Mouse (Mus musculus) midbrain, embryonic 15.5 days (tissue): ENCODE measurements around the gene Uvrag. TPM values are rescaled to one million over a fixed set of nuclear protein-coding genes. Genes with fewer than 3 reads are reported as not detected.
A peak's percentile ranks its signal among the peaks of the same experiment; 100 is the strongest.

Source experiments
- ATAC-seq: fragments of 200-750 bp; cut with Nextera tagmentation; replicated peaks from 2 replicates; pipeline ENCODE4 v1.8.0; 2017; ENCODE audit warnings: moderate TSS enrichment
- H3K27ac ChIP-seq: fragments of 300-500 bp; sonication (generic); 2 replicates; pipeline ENCODE4 v1.5.1; 2015; ENCODE audit warnings: mild to moderate bottlenecking, inconsistent platforms
- H3K27me3 ChIP-seq: fragments of 300-500 bp; sonication (generic); replicated peaks from 2 replicates; pipeline ENCODE4 v1.6.1; 2015; ENCODE audit warnings: inconsistent platforms
- H3K36me3 ChIP-seq: fragments of 300-500 bp; sonication (generic); replicated peaks from 2 replicates; pipeline ENCODE4 v1.6.1; 2015; ENCODE audit warnings: inconsistent platforms
- H3K4me1 ChIP-seq: fragments of 300-500 bp; sonication (generic); 2 replicates; pipeline ENCODE4 v1.6.1; 2015; ENCODE audit warnings: inconsistent platforms
- H3K4me2 ChIP-seq: fragments of 300-500 bp; sonication (generic); 2 replicates; pipeline ENCODE4 v1.6.1; 2015; ENCODE audit warnings: inconsistent platforms, mild to moderate bottlenecking, moderate library complexity
- H3K4me3 ChIP-seq: fragments of 300-500 bp; sonication (generic); 2 replicates; pipeline ENCODE4 v1.5.1; 2015; ENCODE audit warnings: mild to moderate bottlenecking, inconsistent platforms
- H3K9ac ChIP-seq: fragments of 300-500 bp; sonication (generic); 2 replicates; pipeline ENCODE4 v1.6.1; 2015; ENCODE audit warnings: mild to moderate bottlenecking, inconsistent platforms
- H3K9me3 ChIP-seq: fragments of 300-500 bp; sonication (generic); 2 replicates; pipeline ENCODE4 v1.6.1; 2016; ENCODE audit warnings: inconsistent platforms
- WGBS: fragments of 180-500 bp; shearing (Covaris S2); methylation state at CpG from one replicate; pipeline ENCODE4 v1.1.7; 2015; ENCODE audit warnings: mixed read lengths; 5-methylcytosine and 5-hydroxymethylcytosine counted together
- polyA plus RNA-seq: library from polyadenylated mRNA; unstranded; fragments of >200 nt; fragmentation: Nextera tagmentation; extraction: Ambion mirVana; gene quantifications from 2 replicates; pipeline ENCODE4 v1.2.1, GENCODE M21; 2015

Gene Uvrag
- polyA plus RNA-seq, 1 experiment from 2014 or later = 16.8 TPM

DNA sequence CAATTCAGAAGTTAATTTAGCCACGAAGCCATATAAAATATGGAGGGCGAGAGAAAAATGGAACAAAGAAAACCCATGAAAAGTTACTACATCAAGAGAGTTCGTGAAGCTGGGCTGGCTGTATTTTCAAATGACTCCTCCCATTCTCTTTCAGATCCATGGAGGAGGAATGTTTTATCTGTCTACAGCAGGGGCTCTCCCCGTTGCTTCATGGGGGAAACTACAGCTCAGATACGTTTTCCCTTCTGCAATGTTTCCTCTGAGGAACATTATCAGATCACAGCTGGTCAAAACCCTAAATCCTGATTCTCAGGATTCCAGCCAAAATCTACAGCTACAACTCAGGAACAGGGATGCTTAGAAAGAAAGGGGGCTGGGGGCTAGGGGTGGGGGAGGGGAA is 246.2 kb downstream of the Uvrag start:
- WGBS = 41% methylated on average over 5 of the region's 5 CpGs

DNA sequence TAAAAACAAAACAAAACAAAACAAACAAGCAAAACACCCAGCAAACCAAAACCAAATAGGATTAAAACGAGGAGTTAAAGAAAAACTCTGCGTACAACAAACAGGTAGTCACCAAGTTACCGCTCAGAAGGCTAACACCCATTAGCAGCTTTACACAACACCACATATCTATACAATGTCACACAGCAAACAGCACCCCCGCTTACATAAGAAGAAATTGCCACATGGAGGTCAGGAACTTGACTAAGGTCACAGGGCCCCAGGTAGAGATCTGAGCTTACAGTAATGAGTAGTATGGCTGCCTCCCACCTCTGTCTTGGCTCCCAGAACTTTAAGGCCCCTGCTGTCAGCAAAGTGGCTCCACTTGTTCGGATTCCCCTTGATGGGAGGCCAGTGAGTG is 246.6 kb downstream of the Uvrag start:
- H3K36me3 ChIP-seq = no peaks in the 10 kb centered on the region
- ATAC-seq = no peak
- no peak overlapping the region for H3K4me2 ChIP-seq
- no peak overlapping the region for H3K4me3 ChIP-seq
- H3K9me3 ChIP-seq = no peaks in the 10 kb centered on the region
- H3K27ac ChIP-seq = no peak overlapping the region
- H3K27me3 ChIP-seq = no peaks in the 10 kb centered on the region
- no peak overlapping the region for H3K9ac ChIP-seq
- 90% methylated on average over 5 of the region's 5 CpGs for WGBS
- H3K4me1 ChIP-seq = peaks cover 19% of the 10 kb centered on the region

More for the DNA sequence above, 246.2 kb downstream of the Uvrag start:
- ATAC-seq = no peak
- no peaks in the 10 kb centered on the region for H3K36me3 ChIP-seq
- no peak overlapping the region for H3K4me3 ChIP-seq
- no peak overlapping the region for H3K4me2 ChIP-seq
- no peak overlapping the region for H3K27ac ChIP-seq
- no peaks in the 10 kb centered on the region for H3K27me3 ChIP-seq
- H3K9me3 ChIP-seq = no peaks in the 10 kb centered on the region
- H3K4me1 ChIP-seq = peaks cover 14% of the 10 kb centered on the region
- H3K9ac ChIP-seq = no peak overlapping the region

DNA sequence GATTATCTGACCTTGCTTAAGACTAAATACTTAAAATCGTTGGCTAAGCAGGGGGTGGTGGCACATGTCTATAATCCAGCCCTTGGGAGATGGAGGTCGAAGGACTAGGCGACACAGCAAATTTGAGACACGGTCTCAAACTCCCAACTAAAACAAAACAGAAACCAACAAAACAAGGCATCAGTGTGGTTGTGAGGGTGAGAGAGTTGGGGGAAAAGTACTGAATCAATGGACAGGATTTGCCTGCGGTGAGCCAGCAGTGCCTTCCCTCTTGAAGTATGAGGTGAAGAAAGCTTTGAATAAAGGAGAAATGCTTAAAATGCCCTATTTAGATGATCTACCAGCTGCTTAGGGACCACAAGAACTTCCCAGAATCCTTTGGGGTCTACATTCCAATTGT is 247.8 kb downstream of the Uvrag start:
- H3K27ac ChIP-seq = no peak overlapping the region
- WGBS = 81% methylated on average over 5 of the region's 5 CpGs
- no peaks in the 10 kb centered on the region for H3K9me3 ChIP-seq
- H3K27me3 ChIP-seq = no peaks in the 10 kb centered on the region
- H3K36me3 ChIP-seq = no peaks in the 10 kb centered on the region
- ATAC-seq = no peak
- H3K4me1 ChIP-seq = peaks cover 31% of the 10 kb centered on the region
- no peak overlapping the region for H3K4me3 ChIP-seq
- no peak overlapping the region for H3K4me2 ChIP-seq
- no peak overlapping the region for H3K9ac ChIP-seq

DNA sequence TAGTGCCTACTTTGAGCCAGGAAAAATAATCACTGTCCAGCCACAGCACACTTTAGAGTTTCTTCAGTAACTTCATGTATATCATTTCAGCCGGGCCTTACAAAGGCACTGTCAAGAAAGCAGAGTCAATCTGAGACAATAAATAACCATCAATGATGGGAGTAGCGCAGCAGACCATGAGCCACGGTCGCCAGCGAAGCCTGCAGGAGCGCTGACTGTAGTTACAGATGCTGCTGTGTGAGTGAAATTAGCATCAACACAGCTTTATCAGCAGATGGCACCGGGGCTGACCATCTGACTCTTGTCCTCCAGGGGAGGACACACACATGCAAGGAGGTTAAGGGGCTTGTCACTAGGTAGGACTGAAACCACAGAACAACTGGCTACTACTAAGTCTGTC is 251.7 kb downstream of the Uvrag start:
- H3K4me2 ChIP-seq = no peak overlapping the region
- H3K9ac ChIP-seq = no peak overlapping the region
- H3K4me3 ChIP-seq = no peak overlapping the region
- peak overlapping the region; percentile 65 for H3K27ac ChIP-seq
- no peaks in the 10 kb centered on the region for H3K27me3 ChIP-seq
- H3K4me1 ChIP-seq = peaks cover 39% of the 10 kb centered on the region
- H3K9me3 ChIP-seq = no peaks in the 10 kb centered on the region
- 29% methylated on average over 7 of the region's 7 CpGs for WGBS
- no peaks in the 10 kb centered on the region for H3K36me3 ChIP-seq
- ATAC-seq = peak; percentile 48

DNA sequence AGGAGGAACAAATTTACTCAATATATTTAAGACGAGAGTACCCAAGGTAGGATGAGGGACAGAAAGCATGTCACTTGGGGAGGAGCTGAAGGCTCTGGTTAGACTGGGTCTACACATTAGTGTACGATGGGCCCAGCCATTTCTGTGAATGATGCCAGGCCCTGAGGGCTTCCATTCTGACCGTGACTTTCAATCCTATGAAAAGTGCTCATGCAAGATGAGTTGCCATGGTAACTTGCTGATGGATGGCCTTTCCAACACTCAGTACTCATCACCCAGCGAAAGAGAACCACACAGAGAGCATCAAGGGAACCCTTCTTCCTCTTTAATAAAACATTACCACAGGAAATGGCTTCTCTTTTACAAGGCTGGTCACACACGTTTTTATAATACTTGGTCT is 252.1 kb downstream of the Uvrag start:
- H3K4me2 ChIP-seq = no peak overlapping the region
- H3K27me3 ChIP-seq = no peaks in the 10 kb centered on the region
- H3K4me3 ChIP-seq = no peak overlapping the region
- no peaks in the 10 kb centered on the region for H3K9me3 ChIP-seq
- H3K4me1 ChIP-seq = peaks cover 39% of the 10 kb centered on the region
- H3K9ac ChIP-seq = no peak overlapping the region
- peak overlapping the region; percentile 65 for H3K27ac ChIP-seq
- 20% methylated on average over 5 of the region's 5 CpGs for WGBS
- H3K36me3 ChIP-seq = no peaks in the 10 kb centered on the region
- ATAC-seq = peak; percentile 85

DNA sequence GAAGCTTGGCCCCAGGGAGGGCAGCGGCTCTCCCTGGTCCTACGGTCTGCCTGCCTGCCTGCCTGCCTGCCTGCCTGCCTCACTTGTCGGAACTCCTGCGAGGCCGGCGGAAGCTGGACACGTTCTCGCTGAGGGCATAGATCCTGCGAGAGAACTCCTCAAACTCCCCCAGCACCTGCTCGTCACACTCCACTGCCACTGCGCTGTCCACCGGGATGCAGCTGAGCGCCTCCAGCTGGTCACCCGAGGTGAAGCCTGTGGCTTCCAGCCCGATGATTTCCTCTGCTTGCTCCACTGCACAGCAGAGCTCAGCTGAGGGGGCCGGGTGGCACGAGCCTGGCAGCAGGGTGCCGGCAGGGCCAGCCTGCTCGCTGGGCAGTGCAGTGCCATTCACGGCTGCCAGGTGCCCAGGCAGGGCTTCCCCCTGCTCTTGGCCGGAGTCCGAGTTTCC is 253.1 kb downstream of the Uvrag start:
- Histone ChIP-seq H3K27me3 (no peaks in the 10 kb centered on the region), H3K9me3 (no peaks in the 10 kb centered on the region), H3K4me2 (peak overlapping the region; percentile 20; the same call in 1 of the 2 replicates), H3K27ac (peak overlapping the region; percentile 65), H3K36me3 (no peaks in the 10 kb centered on the region), H3K4me3 (no peak overlapping the region), H3K9ac (no peak overlapping the region), H3K4me1 (peaks cover 39% of the 10 kb centered on the region)
- 32% methylated on average over 22 of the region's 22 CpGs for WGBS
- ATAC-seq = peak; percentile 52

DNA sequence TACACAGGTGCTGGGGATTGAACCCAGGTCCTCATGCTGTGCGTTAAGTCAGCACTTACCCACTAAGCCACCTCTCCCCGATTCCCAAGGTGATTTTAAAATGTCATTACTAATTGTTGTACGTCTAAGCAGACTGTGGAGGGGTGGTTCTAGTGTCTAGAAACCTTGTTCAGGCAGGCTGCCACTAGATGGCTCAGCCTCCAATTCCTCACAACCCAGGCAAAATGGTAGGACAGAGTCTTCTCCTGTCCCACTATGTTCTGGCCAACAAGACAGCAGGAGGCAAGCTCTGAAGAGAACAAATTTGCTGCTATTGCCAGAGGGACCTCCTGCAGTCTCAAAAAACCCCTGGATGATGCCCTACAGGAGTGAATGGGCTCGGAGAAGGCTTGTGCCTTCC is 259.1 kb downstream of the Uvrag start:
- Histone ChIP-seq H3K4me1 (peaks cover 4% of the 10 kb centered on the region; the same call in 1 of the 2 replicates), H3K27me3 (no peaks in the 10 kb centered on the region), H3K9ac (no peak overlapping the region), H3K4me3 (no peak overlapping the region), H3K27ac (no peak overlapping the region), H3K4me2 (no peak overlapping the region), H3K9me3 (no peaks in the 10 kb centered on the region), H3K36me3 (no peaks in the 10 kb centered on the region)
- ATAC-seq = no peak
- 64% methylated on average over 4 of the region's 4 CpGs for WGBS

DNA sequence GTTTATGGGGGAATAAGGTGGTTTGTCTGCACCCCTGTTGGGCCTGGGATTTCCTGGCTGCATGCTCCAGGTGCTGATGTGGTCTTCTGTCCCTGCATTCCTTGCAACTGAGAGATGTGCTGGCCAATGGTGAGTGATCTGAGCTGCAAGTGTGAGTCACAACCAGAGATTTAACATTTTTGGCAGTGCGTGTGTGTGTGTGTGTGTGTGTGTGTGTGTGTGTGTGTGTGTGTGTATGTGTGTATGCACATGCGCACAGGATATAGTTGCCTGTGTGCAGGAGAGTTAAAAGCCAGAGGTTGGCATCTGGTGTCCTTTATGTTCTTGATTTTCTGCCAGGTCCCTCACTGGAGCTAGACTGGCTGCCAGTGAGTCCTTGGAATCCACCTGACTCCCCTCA is 261.8 kb downstream of the Uvrag start:
- Histone ChIP-seq H3K9me3 (no peaks in the 10 kb centered on the region), H3K36me3 (no peaks in the 10 kb centered on the region), H3K4me3 (no peak overlapping the region), H3K4me1 (peaks cover 16% of the 10 kb centered on the region), H3K4me2 (no peak overlapping the region), H3K27me3 (no peaks in the 10 kb centered on the region), H3K9ac (no peak overlapping the region), H3K27ac (no peak overlapping the region)
- no peak for ATAC-seq
- WGBS = 95% methylated on average over 2 of the region's 2 CpGs

DNA sequence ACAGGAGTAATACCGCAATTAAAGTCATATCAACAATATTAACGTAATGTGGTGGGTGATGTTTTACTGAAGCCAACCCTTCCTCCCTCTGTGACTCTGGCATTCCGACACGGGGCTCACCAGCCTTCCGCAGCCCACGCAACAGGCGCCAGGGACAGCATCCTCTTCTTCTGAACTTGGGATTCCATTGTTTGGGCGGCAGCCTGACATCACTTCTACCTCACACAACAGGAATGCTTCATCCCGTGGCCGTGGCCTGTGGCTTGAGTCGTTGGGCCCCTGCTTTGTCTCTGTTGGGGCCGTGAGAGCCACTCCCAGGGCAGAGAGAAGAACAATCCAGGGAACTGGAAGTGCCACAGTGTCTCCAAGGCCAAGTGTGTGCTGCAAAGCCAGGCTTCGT is 264.8 kb downstream of the Uvrag start:
- no peak for ATAC-seq
- peaks cover 16% of the 10 kb centered on the region for H3K4me1 ChIP-seq
- no peaks in the 10 kb centered on the region for H3K9me3 ChIP-seq
- H3K36me3 ChIP-seq = no peaks in the 10 kb centered on the region
- H3K27me3 ChIP-seq = no peaks in the 10 kb centered on the region
- 33% methylated on average over 13 of the region's 13 CpGs for WGBS
- H3K9ac ChIP-seq = no peak overlapping the region
- peak overlapping the region; percentile 16; the same call in 1 of the 2 replicates for H3K4me2 ChIP-seq
- H3K4me3 ChIP-seq = no peak overlapping the region
- no peak overlapping the region for H3K27ac ChIP-seq

DNA sequence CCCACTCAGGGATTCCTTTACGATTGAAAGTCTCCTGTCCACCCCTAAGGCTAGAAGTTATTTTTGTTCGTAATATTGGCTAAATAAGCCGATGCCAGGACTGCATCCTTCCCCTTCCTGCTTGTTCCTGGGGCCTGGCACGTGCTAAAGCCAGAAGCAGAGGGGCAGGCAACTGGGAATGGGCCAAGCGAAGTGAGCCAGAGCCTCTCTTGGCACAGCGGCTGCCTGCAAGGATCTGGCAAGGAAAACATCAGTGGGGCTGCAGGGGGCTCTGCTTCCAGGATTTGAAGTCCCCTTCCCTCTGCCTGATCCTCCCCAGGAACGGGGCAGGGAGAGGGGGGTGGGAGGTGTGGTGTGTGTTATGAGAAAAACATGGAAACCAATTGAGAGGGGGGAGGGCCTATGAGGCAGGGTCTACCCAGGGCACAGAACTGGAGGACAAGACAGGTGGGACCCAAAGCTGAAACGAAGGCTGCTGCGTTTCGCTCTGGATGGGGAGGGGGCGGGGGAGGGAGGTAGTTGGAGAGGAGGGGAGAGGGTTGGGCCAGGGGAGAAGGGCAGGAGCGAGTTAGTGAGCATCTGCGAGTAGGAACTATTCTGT is 265.5 kb downstream of the Uvrag start:
- no peak overlapping the region for H3K27ac ChIP-seq

DNA sequence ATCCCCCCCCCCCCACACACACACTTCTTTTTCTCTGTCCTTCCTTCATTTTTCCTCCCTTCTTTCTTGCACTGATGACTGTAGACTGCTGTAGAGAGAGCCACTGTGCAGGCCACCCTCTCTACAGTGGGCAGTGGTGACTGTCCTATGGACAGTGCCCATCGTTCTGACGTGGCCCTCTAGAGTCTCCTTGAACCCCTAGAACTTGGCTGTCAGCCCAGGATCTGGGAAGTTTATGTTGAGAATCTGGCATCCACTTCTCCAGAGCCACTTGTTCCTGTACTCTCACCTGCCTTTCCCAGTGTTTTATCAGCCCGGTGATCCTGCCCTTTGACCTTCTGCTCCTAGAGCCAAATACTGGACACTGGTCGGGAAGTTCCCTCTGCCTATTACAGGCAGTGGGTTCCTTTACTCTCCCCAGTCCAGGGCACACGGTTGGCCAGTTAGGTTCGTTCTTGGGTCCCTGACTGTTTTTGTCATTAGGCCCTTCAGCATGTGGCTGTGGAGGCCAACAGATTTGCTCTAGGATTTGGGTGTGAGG is 266.5 kb downstream of the Uvrag start:
- Histone ChIP-seq H3K27me3 (no peaks in the 10 kb centered on the region), H3K9me3 (no peaks in the 10 kb centered on the region), H3K4me1 (peaks cover 21% of the 10 kb centered on the region), H3K9ac (no peak overlapping the region), H3K4me2 (no peak overlapping the region), H3K36me3 (no peaks in the 10 kb centered on the region), H3K27ac (no peak overlapping the region), H3K4me3 (no peak overlapping the region)
- ATAC-seq = no peak
- WGBS = 68% methylated on average over 6 of the region's 6 CpGs

More for the DNA sequence above, 265.5 kb downstream of the Uvrag start:
- Histone ChIP-seq H3K4me1 (peaks cover 21% of the 10 kb centered on the region), H3K27me3 (no peaks in the 10 kb centered on the region), H3K9ac (no peak overlapping the region), H3K9me3 (no peaks in the 10 kb centered on the region), H3K36me3 (no peaks in the 10 kb centered on the region), H3K4me2 (no peak overlapping the region), H3K4me3 (no peak overlapping the region)
- WGBS = 24% methylated on average over 13 of the region's 13 CpGs
- peak; percentile 34; the same call in 1 of the 2 replicates for ATAC-seq

DNA sequence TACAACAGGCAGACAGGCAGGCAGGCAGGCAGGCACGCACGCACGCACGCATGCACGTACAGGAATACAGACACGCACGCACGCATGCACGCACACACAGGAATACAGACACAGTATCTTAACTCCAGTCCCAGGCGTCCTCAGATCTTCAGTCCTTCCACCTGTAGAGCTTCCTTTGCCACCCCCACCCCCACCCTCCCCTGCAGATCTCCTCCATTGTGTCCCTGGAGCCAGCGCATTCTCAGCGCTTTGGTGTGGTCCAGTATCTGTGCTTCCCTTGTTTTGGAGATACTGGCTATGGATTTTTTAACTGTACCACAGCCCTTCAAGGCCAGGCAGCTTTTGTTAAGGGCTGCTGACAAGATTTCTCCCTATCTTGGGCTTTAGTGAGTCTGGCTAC is 267.6 kb downstream of the Uvrag start:
- no peaks in the 10 kb centered on the region for H3K36me3 ChIP-seq
- no peak for ATAC-seq
- no peak overlapping the region for H3K4me2 ChIP-seq
- no peak overlapping the region for H3K9ac ChIP-seq
- H3K4me1 ChIP-seq = peaks cover 21% of the 10 kb centered on the region
- 84% methylated on average over 12 of the region's 12 CpGs for WGBS
- H3K27ac ChIP-seq = no peak overlapping the region
- H3K27me3 ChIP-seq = no peaks in the 10 kb centered on the region
- no peaks in the 10 kb centered on the region for H3K9me3 ChIP-seq
- H3K4me3 ChIP-seq = no peak overlapping the region

DNA sequence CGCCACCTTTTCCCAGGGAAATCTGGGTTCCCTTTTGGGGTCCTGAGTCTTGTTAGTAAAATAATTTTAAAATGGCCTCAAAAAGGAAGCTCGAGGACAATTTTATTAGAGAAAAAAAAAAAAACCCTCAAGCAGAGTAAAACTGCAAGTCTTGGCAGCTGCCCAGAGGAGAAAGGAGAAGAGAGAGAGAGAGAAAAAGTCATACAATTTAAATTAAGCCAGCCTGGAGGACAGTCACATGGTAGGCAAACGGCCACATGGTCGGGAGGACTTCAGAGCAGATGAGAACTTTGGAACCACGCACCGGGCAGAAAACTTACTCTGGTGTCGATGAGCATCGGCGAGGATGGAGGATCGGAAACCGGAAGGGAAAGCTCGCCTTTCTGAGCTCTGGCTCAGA is 269.1 kb downstream of the Uvrag start:
- WGBS = 79% methylated on average over 12 of the region's 12 CpGs
- no peak for ATAC-seq
- Histone ChIP-seq H3K4me2 (no peak overlapping the region), H3K27ac (no peak overlapping the region), H3K36me3 (no peaks in the 10 kb centered on the region), H3K4me1 (peaks cover 26% of the 10 kb centered on the region), H3K4me3 (no peak overlapping the region), H3K27me3 (no peaks in the 10 kb centered on the region), H3K9me3 (no peaks in the 10 kb centered on the region), H3K9ac (no peak overlapping the region)
